Mouse (Mus musculus): ENCODE results near the gene Zer1.

DNA sequence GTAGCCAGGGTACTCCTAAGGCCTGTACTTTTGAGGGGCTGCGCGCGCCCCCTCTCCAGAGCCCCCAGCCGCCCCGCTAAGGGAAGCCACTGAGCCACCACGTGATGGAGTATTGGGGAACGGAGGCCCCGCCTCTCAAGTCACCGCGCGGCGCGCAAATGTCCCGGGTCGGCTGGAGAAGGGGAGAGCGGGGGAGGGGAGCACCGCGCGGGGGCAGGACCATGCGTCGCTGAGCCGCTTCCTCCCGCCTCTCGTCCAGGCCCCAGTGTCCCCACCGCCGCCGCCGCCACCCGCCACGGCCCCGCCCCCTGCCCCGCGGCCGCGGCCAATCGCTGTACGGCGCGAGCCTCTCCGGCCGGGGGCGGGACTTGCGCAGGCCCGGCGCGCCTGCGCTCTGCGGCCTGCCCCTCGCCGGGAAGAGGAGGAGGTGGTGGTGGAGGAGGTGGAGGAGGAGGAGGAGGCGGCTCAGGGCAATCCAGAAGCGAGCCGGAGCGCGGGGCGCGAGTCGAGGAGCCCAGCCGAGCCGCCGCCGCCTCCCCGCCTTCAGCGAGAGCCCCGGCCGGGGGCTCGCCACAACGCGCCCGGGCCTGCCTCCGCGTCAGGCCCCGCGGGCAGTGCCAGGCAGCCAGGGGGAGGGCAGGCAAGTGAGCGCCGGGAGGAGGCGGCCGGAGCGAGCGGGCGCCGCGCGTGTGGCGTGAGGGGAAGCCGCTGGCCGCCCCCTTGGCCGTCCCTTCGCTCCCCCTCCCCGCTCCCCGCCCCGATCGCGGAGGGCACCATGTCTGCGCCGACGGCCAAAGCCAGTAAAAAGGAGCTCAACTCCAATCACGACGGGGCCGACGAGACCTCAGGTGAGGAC lies 58.1 kb downstream of the Zer1 start:
- no peak for TF ChIP-seq CTCF (IDR thresholded peaks at IDR 0.05; ENCODE audit: control insufficient read depth, insufficient read depth, insufficient read length)
- no peak for TF ChIP-seq MYOG (IDR thresholded peaks at IDR 0.05; ENCODE audit: control insufficient read depth, extremely low read depth, insufficient read length)
- peak; percentile 82 for TF ChIP-seq MAX (IDR thresholded peaks at IDR 0.05)
- TF ChIP-seq USF1 (IDR thresholded peaks at IDR 0.05; ENCODE audit: low read depth): peak; percentile 88

All from C2C12 (cell line).